Mouse (Mus musculus) CH12.LX (cell line): ENCODE measurements at regions not wholly inside any gene's neighbourhood (a gene's known extent, or its start where the extent isn't known, plus 50 kb on each side); places are given as distances from the start of the nearest gene placed in this dataset.

ENCODE experiments used
- DNase-seq: peaks from one replicate; pipeline ENCODE4 v3.0.0-alpha.2; 2013; ENCODE audit errors: extremely low read depth
- H3K27ac ChIP-seq: 2 replicates; pipeline ENCODE4 v1.5.1; 2012; ENCODE audit warnings: low read depth, mild to moderate bottlenecking, control low read depth, moderate library complexity; ENCODE audit not compliant: insufficient read depth
- H3K27me3 ChIP-seq: replicated peaks from 2 replicates; pipeline ENCODE3; 2012; ENCODE audit warnings: inconsistent platforms
- H3K36me3 ChIP-seq, 2 experiments: replicated peaks in 1 of 2; 2 replicates each; pipeline versions ENCODE3 to v1.6.1; 2012; ENCODE audit warnings: inconsistent platforms in 1 of 2, low read length in 1 of 2, mild to moderate bottlenecking in 1 of 2, mixed read lengths in 1 of 2, moderate library complexity in 1 of 2; ENCODE audit not compliant: control insufficient read depth in 1 of 2, insufficient read depth in 1 of 2
- H3K4me1 ChIP-seq, 2 experiments: 2 replicates each; pipeline ENCODE4 v1.6.1; 2012; ENCODE audit warnings: inconsistent platforms in 1 of 2, moderate library complexity in 1 of 2; ENCODE audit not compliant: insufficient read depth in 2 of 2, control insufficient read depth in 1 of 2
- H3K4me2 ChIP-seq: 2 replicates; pipeline ENCODE4 v1.6.1; 2012; ENCODE audit warnings: low read depth, mild to moderate bottlenecking, control low read depth; ENCODE audit not compliant: poor library complexity, insufficient read depth, severe bottlenecking
- H3K4me3 ChIP-seq, 3 experiments: fragments of 150-350 bp in 1 of 3; sonication (generic) in 1 of 3; replicated peaks in 1 of 3; 2 replicates each; pipeline versions ENCODE3 to v1.5.1; 2011 to 2012; ENCODE audit warnings: low read depth in 2 of 3, low read length in 2 of 3, mild to moderate bottlenecking in 2 of 3, moderate library complexity in 2 of 3, control low read depth in 1 of 3, improper control_type of control experiment in 1 of 3, inconsistent platforms in 1 of 3, mixed read lengths in 1 of 3; ENCODE audit not compliant: poor library complexity in 1 of 3
- H3K79me2 ChIP-seq: replicated peaks from 2 replicates; pipeline ENCODE4 v1.6.1; 2012; ENCODE audit warnings: mild to moderate bottlenecking, moderate library complexity; ENCODE audit not compliant: control insufficient read depth, poor library complexity, insufficient read depth, severe bottlenecking; ENCODE audit errors: extremely low read depth
- H3K9ac ChIP-seq: 2 replicates; pipeline ENCODE4 v1.6.1; 2012; ENCODE audit warnings: low read depth, mild to moderate bottlenecking, control low read depth, moderate library complexity; ENCODE audit not compliant: insufficient read depth
- H3K9me3 ChIP-seq: replicated peaks from 2 replicates; pipeline ENCODE3; 2012; ENCODE audit warnings: low read length, inconsistent platforms, mixed read lengths
- CHD1 ChIP-seq: IDR thresholded peaks from 2 replicates; pipeline ENCODE4 v1.6.1; 2012; ENCODE audit warnings: low read depth, low read length, improper control_type of control experiment, inconsistent platforms
- CTCF ChIP-seq, 2 experiments: IDR thresholded peaks in 1 of 2; conservative IDR thresholded peaks in 1 of 2; 2 replicates each; pipeline ENCODE4 v1.5.1; 2011 to 2012; ENCODE audit warnings: low read depth in 2 of 2, low read length in 2 of 2, improper control_type of control experiment in 1 of 2, inconsistent platforms in 1 of 2, mild to moderate bottlenecking in 1 of 2, moderate library complexity in 1 of 2
- ELF1 ChIP-seq: IDR thresholded peaks from 2 replicates; pipeline ENCODE4 v1.6.1; 2014; ENCODE audit warnings: low read depth, mild to moderate bottlenecking, inconsistent platforms, low read length, improper control_type of control experiment
- EP300 ChIP-seq: IDR thresholded peaks from 2 replicates; pipeline ENCODE4 v1.6.1; 2011; ENCODE audit warnings: low read length, improper control_type of control experiment
- ETS1 ChIP-seq: conservative IDR thresholded peaks from 2 replicates; pipeline ENCODE4 v1.6.1; 2012; ENCODE audit warnings: low read depth, mild to moderate bottlenecking, inconsistent platforms, low read length, improper control_type of control experiment, moderate library complexity
- GABPA ChIP-seq: IDR thresholded peaks from 2 replicates; pipeline ENCODE4 v1.6.1; 2012; ENCODE audit warnings: low read depth, low read length, improper control_type of control experiment, inconsistent platforms; ENCODE audit not compliant: insufficient replicate concordance
- HCFC1 ChIP-seq: IDR thresholded peaks from 2 replicates; pipeline ENCODE4 v1.6.1; 2012; ENCODE audit warnings: low read depth, mild to moderate bottlenecking, inconsistent platforms, low read length, improper control_type of control experiment
- IRF4 ChIP-seq: IDR thresholded peaks from 2 replicates; pipeline ENCODE4 v1.6.1; 2014; ENCODE audit warnings: low read depth, mild to moderate bottlenecking, inconsistent platforms, low read length, improper control_type of control experiment
- JUN ChIP-seq: IDR thresholded peaks from 2 replicates; pipeline ENCODE4 v1.6.1; 2011; ENCODE audit warnings: low read depth, mild to moderate bottlenecking, low read length, improper control_type of control experiment, moderate library complexity; ENCODE audit not compliant: insufficient read depth
- JUND ChIP-seq: conservative IDR thresholded peaks from 2 replicates; pipeline ENCODE4 v1.6.1; 2011; ENCODE audit warnings: low read depth, low read length, improper control_type of control experiment
- MAFK ChIP-seq: IDR thresholded peaks from 2 replicates; pipeline ENCODE4 v1.6.1; 2011; ENCODE audit warnings: low read length, improper control_type of control experiment; ENCODE audit not compliant: insufficient replicate concordance
- MAX ChIP-seq: IDR thresholded peaks from 2 replicates; pipeline ENCODE4 v1.6.1; 2011; ENCODE audit warnings: low read length, improper control_type of control experiment
- MEF2A ChIP-seq: IDR thresholded peaks from 2 replicates; pipeline ENCODE4 v1.6.1; 2014; ENCODE audit warnings: low read depth, mild to moderate bottlenecking, inconsistent platforms, low read length, improper control_type of control experiment, borderline replicate concordance
- MXI1 ChIP-seq: IDR thresholded peaks from 2 replicates; pipeline ENCODE4 v1.6.1; 2011; ENCODE audit warnings: mild to moderate bottlenecking, low read depth, low read length, improper control_type of control experiment
- MYC ChIP-seq: IDR thresholded peaks from 2 replicates; pipeline ENCODE4 v1.6.1; 2011; ENCODE audit warnings: low read depth, mild to moderate bottlenecking, improper control_type of control experiment, low read length
- NELFE ChIP-seq: IDR thresholded peaks from 2 replicates; pipeline ENCODE4 v1.6.1; 2011; ENCODE audit warnings: low read depth, low read length, improper control_type of control experiment
- NRF1 ChIP-seq: IDR thresholded peaks from 2 replicates; pipeline ENCODE4 v1.6.1; 2014; ENCODE audit warnings: low read depth, mild to moderate bottlenecking, inconsistent platforms, low read length, improper control_type of control experiment, moderate library complexity
- POLR2A ChIP-seq: IDR thresholded peaks from 2 replicates; pipeline ENCODE4 v1.6.1; 2011; ENCODE audit warnings: low read depth, mild to moderate bottlenecking, improper control_type of control experiment, low read length
- RAD21 ChIP-seq: IDR thresholded peaks from 2 replicates; pipeline ENCODE4 v1.6.1; 2011; ENCODE audit warnings: low read depth, mild to moderate bottlenecking, low read length, improper control_type of control experiment, moderate library complexity
- SMC3 ChIP-seq: IDR thresholded peaks from 2 replicates; pipeline ENCODE4 v1.6.1; 2011; ENCODE audit warnings: low read depth, low read length, improper control_type of control experiment
- TBP ChIP-seq: conservative IDR thresholded peaks from 2 replicates; pipeline ENCODE4 v1.6.1; 2011; ENCODE audit warnings: low read depth, low read length, improper control_type of control experiment
- UBTF ChIP-seq: IDR thresholded peaks from 2 replicates; pipeline ENCODE4 v1.6.1; 2012; ENCODE audit warnings: low read depth, mild to moderate bottlenecking, inconsistent platforms, low read length, improper control_type of control experiment, moderate library complexity
- ZC3H11A ChIP-seq: IDR thresholded peaks from 2 replicates; pipeline ENCODE4 v1.6.1; 2012; ENCODE audit warnings: low read depth, mild to moderate bottlenecking, inconsistent platforms, low read length, improper control_type of control experiment
- ZKSCAN1 ChIP-seq: IDR thresholded peaks from 2 replicates; pipeline ENCODE4 v1.6.1; 2012; ENCODE audit warnings: low read depth, inconsistent platforms, low read length, improper control_type of control experiment, borderline replicate concordance
- ZMIZ1 ChIP-seq: IDR thresholded peaks from 2 replicates; pipeline ENCODE4 v1.6.1; 2012; ENCODE audit warnings: low read depth, mild to moderate bottlenecking, inconsistent platforms, low read length, improper control_type of control experiment
- ZNF384 ChIP-seq: IDR thresholded peaks from 2 replicates; pipeline ENCODE4 v1.6.1; 2012; ENCODE audit warnings: low read depth, low read length, improper control_type of control experiment, inconsistent platforms
- dilution Hi-C: fragments of 300-500 bp; cut with MboI; formaldehyde crosslinking; loops from 2 replicates; pipeline ENCODE4 v1.14.3; 2020; ENCODE audit warnings: low sequenced_read_pairs; ENCODE audit not compliant: extremely low pct_unique_long_range_greater_than_20kb, extremely low pct_ligation_motif_present
- in situ Hi-C: fragments of 300-500 bp; cut with MboI; formaldehyde crosslinking; loops from 3 replicates; pipeline ENCODE4 v1.14.3; 2019; ENCODE audit warnings: low sequenced_read_pairs, low pct_ligation_motif_present, low pct_unique_long_range_greater_than_20kb, mixed read lengths

GRCm38 (mm10) chr5:106038321-106038720, 162.0 kb downstream of the Zfp326 start:
- in situ Hi-C loops = no loop called here
- no peak for DNase-seq
- TF ChIP-seq GABPA = no peak
- TF ChIP-seq EP300 = no peak
- TF ChIP-seq JUN = no peak
- no peak for TF ChIP-seq RAD21
- TF ChIP-seq, all 38 proteins: peak for 0
- H3K9me3 ChIP-seq = no peaks in the 10 kb centered on the region
- H3K79me2 ChIP-seq = no peaks in the 10 kb centered on the region
- no peak overlapping the region for H3K4me2 ChIP-seq
- no peaks in the 10 kb centered on the region for H3K4me1 ChIP-seq
- dilution Hi-C loops = no loop called here
- no peaks in the 10 kb centered on the region for H3K36me3 ChIP-seq
- H3K27ac ChIP-seq = no peak overlapping the region
- peaks cover 21% of the 10 kb centered on the region for H3K27me3 ChIP-seq
- H3K4me3 ChIP-seq = no peak overlapping the region
- H3K9ac ChIP-seq = no peak overlapping the region

DNA sequence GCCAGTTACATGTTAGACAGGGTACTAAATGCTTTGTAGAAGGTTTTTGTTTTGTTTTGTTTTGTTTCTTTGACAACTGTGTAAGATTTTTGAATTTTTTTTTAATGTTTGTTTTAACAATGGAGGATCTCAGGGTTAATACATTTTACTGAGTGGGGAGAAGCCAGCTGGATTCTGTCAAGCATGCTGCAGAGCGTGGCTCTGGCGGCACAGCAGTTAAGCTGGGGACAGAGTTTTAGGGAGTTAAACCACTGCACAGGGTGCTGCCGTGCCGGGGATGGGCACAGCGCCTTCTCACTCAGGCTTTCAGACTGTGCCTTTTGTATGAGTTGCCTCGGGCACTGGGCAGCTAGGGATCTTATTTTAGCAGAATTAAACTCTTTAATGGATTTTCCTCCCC, 159.8 kb downstream of the Zfp326 start:
- TF ChIP-seq ZKSCAN1 (no peak), MAX (no peak), SMC3 (no peak), MXI1 (no peak), GABPA (no peak), MEF2A (no peak), ETS1 (no peak), MAFK (no peak), ZNF384 (no peak), JUN (no peak), MYC (no peak), EP300 (no peak), UBTF (no peak), NELFE (no peak)
- H3K27ac ChIP-seq = no peak overlapping the region
- no peaks in the 10 kb centered on the region for H3K79me2 ChIP-seq
- no peak overlapping the region for H3K9ac ChIP-seq
- H3K36me3 ChIP-seq = no peaks in the 10 kb centered on the region
- H3K4me3 ChIP-seq = no peak overlapping the region
- in situ Hi-C loops (no loop called here), dilution Hi-C loops (no loop called here)
- no peak for DNase-seq
- H3K9me3 ChIP-seq = no peaks in the 10 kb centered on the region
- no peaks in the 10 kb centered on the region for H3K4me1 ChIP-seq
- H3K4me2 ChIP-seq = peak overlapping the region; percentile 19; the same call in 1 of the 2 replicates
- H3K27me3 ChIP-seq = peaks cover 17% of the 10 kb centered on the region

DNA sequence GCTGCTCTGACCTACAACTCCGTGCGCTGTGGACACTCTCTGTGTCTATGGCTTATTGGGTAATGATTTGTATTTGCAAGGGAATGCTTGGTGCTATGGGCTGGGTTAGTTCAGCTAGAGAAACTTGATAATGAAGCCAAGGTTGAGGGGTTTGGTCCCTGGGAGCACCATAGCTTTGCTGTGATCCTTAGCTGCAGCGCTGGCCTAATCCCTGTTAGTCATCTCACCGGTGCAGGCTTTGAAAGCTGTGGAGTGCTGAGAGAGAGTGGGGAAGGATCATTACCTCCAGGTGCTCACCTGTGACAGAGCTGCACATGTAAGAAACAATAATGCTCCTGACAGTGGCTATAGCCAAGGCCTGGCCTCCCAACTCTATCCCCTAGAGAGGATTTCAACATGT, 156.6 kb downstream of the Zfp326 start:
- Histone ChIP-seq H3K4me1 (no peaks in the 10 kb centered on the region), H3K9ac (no peak overlapping the region), H3K36me3 (no peaks in the 10 kb centered on the region), H3K27ac (no peak overlapping the region), H3K79me2 (no peaks in the 10 kb centered on the region)
- dilution Hi-C loops = no loop called here
- DNase-seq = no peak
- no peak for TF ChIP-seq MAX
- TF ChIP-seq ZKSCAN1 = no peak
- no peak for TF ChIP-seq ZNF384
- TF ChIP-seq EP300 = no peak
- TF ChIP-seq MYC = no peak
- TF ChIP-seq CTCF (conservative IDR thresholded peaks at IDR 0.05 in 1 of 2, IDR thresholded peaks at IDR 0.05 in 1 of 2; ENCODE audit: low read depth in 2 of 2, low read length in 2 of 2) = no peak
- TF ChIP-seq IRF4 = no peak
- TF ChIP-seq ZC3H11A = no peak
- no peak for TF ChIP-seq ELF1
- no peak for TF ChIP-seq CHD1
- no peak for TF ChIP-seq NRF1
- no peak for TF ChIP-seq POLR2A
- TF ChIP-seq MXI1 = no peak
- TF ChIP-seq ETS1 = no peak
- no peak for TF ChIP-seq HCFC1
- no peak for TF ChIP-seq JUND
- no peak for TF ChIP-seq TBP
- no peak for TF ChIP-seq SMC3
- TF ChIP-seq ZMIZ1 = no peak
- TF ChIP-seq NELFE = no peak
- TF ChIP-seq, all 38 proteins: peak for 0
- in situ Hi-C loops = no loop called here
- H3K4me2 ChIP-seq = no peak overlapping the region
- no peak overlapping the region for H3K4me3 ChIP-seq
- H3K9me3 ChIP-seq = no peaks in the 10 kb centered on the region
- H3K27me3 ChIP-seq = peaks cover 17% of the 10 kb centered on the region
